Mouse (Mus musculus) C2C12 (cell line): ENCODE results near the gene Ing4. TPM values are rescaled to one million over a fixed set of nuclear protein-coding genes. Genes with fewer than 3 reads are reported as not detected.
A peak's percentile ranks its signal among the peaks of the same experiment; 100 is the strongest.

Experiments used
- H3K27me3 ChIP-seq: one replicate; pipeline ENCODE4 v1.6.1; 2011; ENCODE audit not compliant: control insufficient read depth, insufficient read depth, insufficient read length
- H3K36me3 ChIP-seq: one replicate; pipeline ENCODE4 v1.6.1; 2011; ENCODE audit not compliant: control insufficient read depth, insufficient read depth
- H3K4me3 ChIP-seq: one replicate; pipeline ENCODE4 v1.5.1; 2011; ENCODE audit warnings: mild to moderate bottlenecking, control low read depth; ENCODE audit not compliant: poor library complexity, insufficient read depth, severe bottlenecking
- H3K79me2 ChIP-seq: one replicate; pipeline ENCODE4 v1.6.1; 2011; ENCODE audit not compliant: control insufficient read depth, insufficient read depth
- H3K79me3 ChIP-seq: one replicate; pipeline ENCODE4 v1.6.1; 2011; ENCODE audit warnings: low read depth, control low read depth
- H3ac ChIP-seq: one replicate; pipeline ENCODE3; 2011; ENCODE audit warnings: low read depth; ENCODE audit not compliant: control insufficient read depth, insufficient read length
- CEBPB ChIP-seq: IDR thresholded peaks from one replicate; pipeline ENCODE4 v1.6.1; 2011; ENCODE audit warnings: low read depth, mild to moderate bottlenecking, control low read depth, moderate library complexity
- CTCF ChIP-seq: IDR thresholded peaks from one replicate; pipeline ENCODE4 v1.5.1; 2011; ENCODE audit not compliant: control insufficient read depth, insufficient read depth, insufficient read length
- FOSL1 ChIP-seq: IDR thresholded peaks from one replicate; pipeline ENCODE4 v1.8.0; 2011; ENCODE audit warnings: mild to moderate bottlenecking, low read length; ENCODE audit not compliant: poor library complexity, insufficient read depth, severe bottlenecking
- MAX ChIP-seq: IDR thresholded peaks from one replicate; pipeline ENCODE4 v1.6.1; 2011; ENCODE audit warnings: mild to moderate bottlenecking, control low read depth
- MYOD1 ChIP-seq: IDR thresholded peaks from one replicate; pipeline ENCODE4 v1.6.1; 2011; ENCODE audit warnings: low read depth; ENCODE audit not compliant: control insufficient read depth, insufficient read length
- MYOG ChIP-seq: IDR thresholded peaks from one replicate; pipeline ENCODE4 v1.6.1; 2011; ENCODE audit not compliant: control insufficient read depth, insufficient read length; ENCODE audit errors: extremely low read depth
- USF1 ChIP-seq: IDR thresholded peaks from one replicate; pipeline ENCODE4 v1.6.1; 2011; ENCODE audit warnings: low read depth, mild to moderate bottlenecking, control low read depth, moderate library complexity
- polyA plus RNA-seq: library from polyadenylated mRNA; unstranded; fragments of >200 nt; fragmentation: generic; extraction: Trizol; gene quantifications from one replicate; pipeline ENCODE4 v1.2.1, GENCODE M21; 2012; ENCODE audit warnings: missing spikeins

The Ing4 gene
- polyA plus RNA-seq, 1 experiment: 23.6 TPM

- H3K79me3 ChIP-seq: no peaks in the 10 kb centered on the region
Observed at GRCm38 (mm10) chr6:125003706-125004105, 35.9 kb upstream of the Ing4 start.

GRCm38 (mm10) chr6:125005086-125005485 lies 34.5 kb upstream of the Ing4 start:
- Histone ChIP-seq H3K4me3 (no peak overlapping the region), H3K27me3 (no peaks in the 10 kb centered on the region), H3K36me3 (no peaks in the 10 kb centered on the region), H3ac (no peak overlapping the region), H3K79me2 (peaks cover 19% of the 10 kb centered on the region), H3K79me3 (peaks cover 6% of the 10 kb centered on the region)
- TF ChIP-seq MYOD1 (no peak), CTCF (no peak)

More at GRCm38 (mm10) chr6:125003706-125004105, 35.9 kb upstream of the Ing4 start:
- Histone ChIP-seq H3K27me3 (no peaks in the 10 kb centered on the region), H3K79me2 (peaks cover 11% of the 10 kb centered on the region), H3ac (no peak overlapping the region), H3K36me3 (no peaks in the 10 kb centered on the region), H3K4me3 (no peak overlapping the region)
- no peak for TF ChIP-seq MYOD1
- TF ChIP-seq USF1: no peak
- no peak for TF ChIP-seq MYOG
- TF ChIP-seq CEBPB: no peak

GRCm38 (mm10) chr6:125008060-125008459 lies 31.5 kb upstream of the Ing4 start:
- TF ChIP-seq FOSL1 (no peak), MAX (no peak), MYOD1 (no peak), CEBPB (no peak), MYOG (no peak)
- Histone ChIP-seq H3K79me3 (peaks cover 35% of the 10 kb centered on the region), H3K79me2 (peaks cover 48% of the 10 kb centered on the region), H3ac (peak overlapping the region; percentile 22), H3K4me3 (peak overlapping the region; percentile 46), H3K36me3 (peaks cover 23% of the 10 kb centered on the region), H3K27me3 (no peaks in the 10 kb centered on the region)

- TF ChIP-seq MAX (peak; percentile 80), CTCF (no peak)
- Histone ChIP-seq H3ac (peak overlapping the region; percentile 97), H3K4me3 (peak overlapping the region; percentile 71), H3K36me3 (peaks cover 29% of the 10 kb centered on the region), H3K79me2 (peaks cover 54% of the 10 kb centered on the region), H3K79me3 (peaks cover 40% of the 10 kb centered on the region), H3K27me3 (no peaks in the 10 kb centered on the region)
Observed at GRCm38 (mm10) chr6:125008586-125009128, 30.9 kb upstream of the Ing4 start.

GRCm38 (mm10) chr6:125009129-125009180 lies 30.6 kb upstream of the Ing4 start, which contains the start of gene Zfp384:
TSS of gene Zfp384 (plus strand) at chr6:125009145.
- H3ac ChIP-seq: peak within 1 kb of the TSS; percentile 97
- peaks cover 32% of the 10 kb centered on the region for H3K36me3 ChIP-seq
- peaks cover 43% of the 10 kb centered on the region for H3K79me3 ChIP-seq
- peaks cover 57% of the 10 kb centered on the region for H3K79me2 ChIP-seq
- H3K4me3 ChIP-seq: peak within 1 kb of the TSS; percentile 71
- no peaks in the 10 kb centered on the region for H3K27me3 ChIP-seq
- TF ChIP-seq FOSL1 (no peak), USF1 (no peak), MAX (no peak), MYOG (no peak), CTCF (no peak), CEBPB (no peak), MYOD1 (no peak)

GRCm38 (mm10) chr6:125009181-125010073 lies 30.1 kb upstream of the Ing4 start:
- Histone ChIP-seq H3ac (peak overlapping the region; percentile 95), H3K79me3 (peaks cover 43% of the 10 kb centered on the region), H3K4me3 (peak overlapping the region; percentile 71), H3K36me3 (peaks cover 36% of the 10 kb centered on the region), H3K79me2 (peaks cover 62% of the 10 kb centered on the region), H3K27me3 (no peaks in the 10 kb centered on the region)
- TF ChIP-seq FOSL1: no peak
- no peak for TF ChIP-seq MAX
- no peak for TF ChIP-seq MYOG
- TF ChIP-seq USF1: no peak
- no peak for TF ChIP-seq CTCF
- TF ChIP-seq MYOD1: no peak
- no peak for TF ChIP-seq CEBPB
